Mouse (Mus musculus): ENCODE measurements around the gene C730034F03Rik. TPM values are rescaled to one million over a fixed set of nuclear protein-coding genes. Genes with fewer than 3 reads are reported as not detected.

The C730034F03Rik gene
- total RNA-seq, 2 experiments from 2014 or later, result 1.6 to 2.6 TPM

GRCm38 (mm10) chr15:89468577-89468976, 39.2 kb downstream of the C730034F03Rik start:
- DNase-seq (ENCODE audit: extremely low spot score in 1 of 2, low spot score in 2 of 2), result no peak
- intact Hi-C loops (cut with DNase I), result no loop called here

- intact Hi-C loops (cut with DNase I), result no loop called here
- no peak for DNase-seq (ENCODE audit: extremely low spot score in 1 of 2, low spot score in 2 of 2)
These were observed 42.1 kb downstream of the C730034F03Rik start for GRCm38 (mm10) chr15:89471476-89471875.

GRCm38 (mm10) chr15:89473370-89473769, 44.0 kb downstream of the C730034F03Rik start:
- intact Hi-C loops (cut with DNase I), result no loop called here
- no peak for DNase-seq (ENCODE audit: extremely low spot score in 1 of 2, low spot score in 2 of 2)

- no peak for DNase-seq (ENCODE audit: extremely low spot score in 1 of 2, low spot score in 2 of 2)
- intact Hi-C loops (cut with DNase I), result no loop called here
These were observed 44.5 kb downstream of the C730034F03Rik start for GRCm38 (mm10) chr15:89473921-89474320.

- DNase-seq (ENCODE audit: extremely low spot score in 1 of 2, low spot score in 2 of 2), result peak in 1 of 2 experiments; percentile 55
- intact Hi-C loops (cut with DNase I), result no loop called here
These were observed 45.4 kb downstream of the C730034F03Rik start for GRCm38 (mm10) chr15:89474596-89475292.

GRCm38 (mm10) chr15:89475293-89475600, 45.9 kb downstream of the C730034F03Rik start:
- DNase-seq (ENCODE audit: extremely low spot score in 1 of 2, low spot score in 2 of 2), result no peak
- intact Hi-C loops (cut with DNase I), result no loop called here

- intact Hi-C loops (cut with DNase I), result no loop called here
These were observed 46.5 kb downstream of the C730034F03Rik start for GRCm38 (mm10) chr15:89475611-89476474.

GRCm38 (mm10) chr15:89476475-89476815, 47.1 kb downstream of the C730034F03Rik start:
- intact Hi-C loops (cut with DNase I), result no loop called here
- DNase-seq (ENCODE audit: extremely low spot score in 1 of 2, low spot score in 2 of 2), result no peak

More at GRCm38 (mm10) chr15:89475611-89476474, 46.5 kb downstream of the C730034F03Rik start:
- DNase-seq (ENCODE audit: extremely low spot score in 1 of 2, low spot score in 2 of 2), result peak; percentile 92 to 98

- intact Hi-C loops (cut with DNase I), result no loop called here
- peak in 1 of 2 experiments; percentile 57 for DNase-seq (ENCODE audit: extremely low spot score in 1 of 2, low spot score in 2 of 2)
These were observed 47.7 kb downstream of the C730034F03Rik start, which contains the start of gene Arsa for GRCm38 (mm10) chr15:89477091-89477491. TSS of gene Arsa (minus strand) at chr15:89477425.

GRCm38 (mm10) chr15:89477806-89478205, 48.4 kb downstream of the C730034F03Rik start:
- DNase-seq (ENCODE audit: extremely low spot score in 1 of 2, low spot score in 2 of 2), result no peak
- intact Hi-C loops (cut with DNase I), result no loop called here

- no peak for DNase-seq (ENCODE audit: extremely low spot score in 1 of 2, low spot score in 2 of 2)
- intact Hi-C loops (cut with DNase I), result no loop called here
These were observed 49.2 kb downstream of the C730034F03Rik start for GRCm38 (mm10) chr15:89478622-89479021.

Other genes starting within 250 kb of the C730034F03Rik start
- gene Plxnb2, start 248.8 kb upstream of the C730034F03Rik start, total RNA-seq (2021), result 10 to 100 TPM; 49.0 to 52.3 TPM
- gene Dennd6b, start 233.1 kb upstream of the C730034F03Rik start, total RNA-seq (2021), result 10 to 100 TPM; 41.4 to 41.8 TPM
- gene Ppp6r2, start 218.0 kb upstream of the C730034F03Rik start, total RNA-seq (2021), result 100 to 1,000 TPM; 154 to 159 TPM
- gene Sbf1, start 114.3 kb upstream of the C730034F03Rik start, total RNA-seq (2021), result 100 to 1,000 TPM; 180 to 205 TPM
- not detected for gene Adm2, start 106.9 kb upstream of the C730034F03Rik start, total RNA-seq (2021)
- gene Miox, start 95.2 kb upstream of the C730034F03Rik start, total RNA-seq (2021), result not detected
- gene Lmf2, start 73.9 kb upstream of the C730034F03Rik start, total RNA-seq (2021), result 10 to 100 TPM; 17.2 to 23.0 TPM
- gene Ncaph2, start 73.9 kb upstream of the C730034F03Rik start, total RNA-seq (2021), result 10 to 100 TPM; 88.3 to 93.1 TPM
- gene Sco2, start 55.7 kb upstream of the C730034F03Rik start, total RNA-seq (2021), result 10 to 100 TPM; 28.6 to 30.5 TPM
- 1 to 10 TPM; 1.2 to 1.6 TPM for gene Tymp, start 52.5 kb upstream of the C730034F03Rik start, total RNA-seq (2021)
- 1 to 10 TPM in 1 of 2 experiments, under 1 TPM in 1; 0.77 to 1.1 TPM for gene Odf3b, start 50.3 kb upstream of the C730034F03Rik start, total RNA-seq (2021)
- not detected for gene Klhdc7b, start 44.7 kb upstream of the C730034F03Rik start, total RNA-seq (2021)
- not detected for gene Syce3, start 19.1 kb upstream of the C730034F03Rik start, total RNA-seq (2021)
- gene Cpt1b, start 3.7 kb upstream of the C730034F03Rik start, total RNA-seq (2021), result 1 to 10 TPM; 2.4 to 2.5 TPM
- gene Gm44502, start 107 bp downstream of the C730034F03Rik start, total RNA-seq (2021), result not detected
- gene Chkb, start 319 bp downstream of the C730034F03Rik start, total RNA-seq (2021), result 10 to 100 TPM; 54.3 to 55.5 TPM
- 100 to 1,000 TPM; 189 to 195 TPM for gene Mapk8ip2, start 24.3 kb downstream of the C730034F03Rik start, total RNA-seq (2021)
- gene Arsa, start 47.8 kb downstream of the C730034F03Rik start, total RNA-seq (2021), result 10 to 100 TPM; 33.1 to 33.4 TPM
- gene Shank3, start 70.0 kb downstream of the C730034F03Rik start, total RNA-seq (2021), result 100 to 1,000 TPM; 196 to 197 TPM
- gene Acr, start 138.7 kb downstream of the C730034F03Rik start, total RNA-seq (2021), result 1 to 10 TPM; 2.0 to 3.0 TPM
- gene Rabl2, start 162.3 kb downstream of the C730034F03Rik start, total RNA-seq (2021), result 10 to 100 TPM; 36.4 to 39.0 TPM